Mouse (Mus musculus) B cell, adult 62 days (primary cell): ENCODE results near the gene Olfr787. TPM values are rescaled to one million over a fixed set of nuclear protein-coding genes. Genes with fewer than 3 reads are reported as not detected.

ENCODE experiments used
- total RNA-seq: library from RNA; stranded (reverse); gene quantifications from 4 replicates; pipeline ENCODE4 v1.2.4, GENCODE M21; 2023

Olfr787 gene
- total RNA-seq = not detected in 4 replicates

DNA sequence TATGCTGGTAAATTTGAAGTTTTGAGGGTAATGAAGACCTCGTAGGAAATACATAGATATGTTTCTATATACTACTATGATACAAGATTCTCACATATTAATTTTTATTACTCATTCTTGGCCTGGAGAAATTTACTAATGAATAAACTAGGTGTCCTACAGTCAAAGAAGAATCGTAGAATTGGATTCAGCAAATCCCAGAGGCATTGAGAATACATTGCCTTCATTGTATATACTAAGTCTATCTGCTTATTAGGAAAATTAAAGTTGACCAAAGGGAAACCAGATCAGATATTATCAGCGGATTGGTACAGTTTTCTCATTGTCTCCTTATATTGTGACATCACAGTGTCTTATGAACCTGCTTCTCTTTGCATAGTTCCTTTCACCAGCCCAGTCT is at the start of gene Olfr787:
TSS of gene Olfr787 (plus strand) at position 301 of the 400 bp plus-strand sequence.

DNA sequence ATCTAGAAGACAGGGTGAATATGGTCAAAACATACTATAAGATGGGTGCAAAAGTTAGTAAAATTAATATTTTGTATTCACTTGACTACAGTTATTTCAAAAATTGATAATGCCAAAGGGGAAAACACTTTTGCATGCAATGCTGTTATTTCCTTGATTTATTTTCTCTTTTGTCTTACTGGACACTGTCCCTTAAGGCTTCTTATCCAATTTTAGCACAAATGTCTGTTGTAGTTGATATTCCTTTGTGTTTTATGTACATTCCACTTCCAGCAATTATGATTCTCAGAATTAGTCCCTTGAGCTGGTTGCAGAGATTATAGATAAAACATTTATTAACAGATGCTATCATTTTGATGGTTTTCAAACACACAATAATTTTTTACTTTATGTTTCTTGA is 34.7 kb upstream of the Olfr787 start, which contains the start of gene Olfr786:
TSS of gene Olfr786 (plus strand) at position 301 of the 400 bp plus-strand sequence.

DNA sequence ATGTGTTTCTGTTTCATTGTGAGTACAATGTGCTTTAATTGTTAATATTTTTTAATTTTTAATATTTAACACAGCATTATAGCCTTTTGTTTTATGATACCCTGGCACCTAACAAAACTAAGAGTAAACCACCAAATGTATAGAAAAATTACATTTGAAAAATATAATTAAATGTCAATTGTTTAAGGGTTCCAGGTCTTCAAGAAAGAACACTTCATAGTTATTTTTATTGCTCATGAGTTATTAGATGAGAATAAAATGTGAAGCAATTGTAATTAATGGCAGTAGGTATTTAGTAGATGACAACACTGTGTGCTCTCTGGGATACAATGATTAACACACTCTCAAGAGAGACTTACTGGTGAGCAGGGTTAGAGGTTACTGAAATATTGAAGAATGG is 9.0 kb downstream of the Olfr787 start, which contains the start of gene Olfr788:
TSS of gene Olfr788 (plus strand) at position 301 of the 400 bp plus-strand sequence.

DNA sequence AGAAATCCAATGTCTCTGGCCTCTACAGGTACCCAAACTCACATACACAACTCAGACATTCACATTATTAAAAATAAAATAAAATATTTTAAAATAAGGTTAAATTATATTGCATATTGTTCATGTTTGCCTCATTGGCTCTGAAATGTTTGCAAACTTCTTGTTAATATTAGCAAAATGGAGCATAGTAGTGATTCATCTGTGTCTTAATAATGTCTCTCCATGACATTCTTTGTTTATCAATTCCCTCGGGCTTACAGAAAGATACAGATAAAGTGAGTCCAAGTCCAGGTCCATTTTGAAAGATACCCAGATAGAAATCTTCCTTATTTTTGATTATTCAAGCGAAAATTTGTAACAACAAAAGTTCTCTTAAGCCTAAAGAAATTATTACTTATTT is 22.8 kb downstream of the Olfr787 start, which contains the start of gene Olfr789:
TSS of gene Olfr789 (plus strand) at position 301 of the 400 bp plus-strand sequence.

DNA sequence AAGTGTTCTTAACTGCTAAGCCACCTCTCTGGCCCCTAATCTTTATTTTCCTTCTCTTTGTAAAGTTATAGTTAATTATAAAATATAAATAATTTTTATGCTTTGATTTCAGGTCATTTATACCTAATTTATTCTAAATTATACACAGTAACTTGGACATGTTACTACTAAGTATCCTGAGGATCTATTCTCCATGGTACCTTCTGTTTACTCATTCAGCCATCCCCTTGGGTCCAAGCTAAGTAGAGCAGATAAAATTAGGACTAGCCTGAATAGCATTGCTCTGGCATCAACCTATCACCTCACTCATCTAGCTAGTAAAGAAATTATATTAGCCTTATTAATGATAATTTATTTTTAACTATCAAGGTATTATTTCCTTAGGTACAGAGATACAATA is 36.5 kb downstream of the Olfr787 start, which contains the start of gene Olfr790:
TSS of gene Olfr790 (plus strand) at position 301 of the 400 bp plus-strand sequence.

Other genes starting within 250 kb of the Olfr787 start
- gene Olfr774, start 225.7 kb upstream of the Olfr787 start, total RNA-seq = not detected in 4 replicates
- gene Olfr775, start 213.4 kb upstream of the Olfr787 start, total RNA-seq = not detected in 4 replicates
- gene Olfr776, start 202.7 kb upstream of the Olfr787 start, total RNA-seq = not detected in 4 replicates
- not detected in 4 replicates for gene Olfr777, start 190.4 kb upstream of the Olfr787 start, total RNA-seq
- gene Olfr780, start 143.7 kb upstream of the Olfr787 start, total RNA-seq = not detected in 4 replicates
- not detected in 4 replicates for gene Olfr781, start 133.0 kb upstream of the Olfr787 start, total RNA-seq
- gene Olfr782, start 113.0 kb upstream of the Olfr787 start, total RNA-seq = not detected in 4 replicates
- gene Olfr784, start 77.8 kb upstream of the Olfr787 start, total RNA-seq = not detected in 4 replicates
- not detected in 4 replicates for gene Olfr785, start 56.4 kb upstream of the Olfr787 start, total RNA-seq
- gene Olfr786, start 34.6 kb upstream of the Olfr787 start, total RNA-seq = not detected in 4 replicates
- not detected in 4 replicates for gene Olfr788, start 9.1 kb downstream of the Olfr787 start, total RNA-seq
- 0.12 TPM in 1 of 4 replicates, not detected in the others for gene Olfr789, start 22.9 kb downstream of the Olfr787 start, total RNA-seq
- gene Olfr790, start 36.6 kb downstream of the Olfr787 start, total RNA-seq = not detected in 4 replicates
- gene Olfr791, start 59.9 kb downstream of the Olfr787 start, total RNA-seq = not detected in 4 replicates
- not detected in 4 replicates for gene Olfr792, start 77.3 kb downstream of the Olfr787 start, total RNA-seq
- gene Olfr794, start 105.8 kb downstream of the Olfr787 start, total RNA-seq = not detected in 4 replicates
- not detected in 4 replicates for gene Olfr796, start 150.7 kb downstream of the Olfr787 start, total RNA-seq
- gene Olfr798, start 166.1 kb downstream of the Olfr787 start, total RNA-seq = not detected in 4 replicates
- not detected in 4 replicates for gene Olfr799, start 175.6 kb downstream of the Olfr787 start, total RNA-seq
- gene Olfr800, start 195.8 kb downstream of the Olfr787 start, total RNA-seq = not detected in 4 replicates
- gene Olfr801, start 212.0 kb downstream of the Olfr787 start, total RNA-seq = not detected in 4 replicates
- gene Olfr802, start 226.3 kb downstream of the Olfr787 start, total RNA-seq = not detected in 4 replicates
- gene Olfr803, start 232.4 kb downstream of the Olfr787 start, total RNA-seq = not detected in 4 replicates
- not detected in 4 replicates for gene Olfr804, start 241.3 kb downstream of the Olfr787 start, total RNA-seq